ENCODE assay signal across 20 mouse cellular contexts in the genomic region with DNA sequence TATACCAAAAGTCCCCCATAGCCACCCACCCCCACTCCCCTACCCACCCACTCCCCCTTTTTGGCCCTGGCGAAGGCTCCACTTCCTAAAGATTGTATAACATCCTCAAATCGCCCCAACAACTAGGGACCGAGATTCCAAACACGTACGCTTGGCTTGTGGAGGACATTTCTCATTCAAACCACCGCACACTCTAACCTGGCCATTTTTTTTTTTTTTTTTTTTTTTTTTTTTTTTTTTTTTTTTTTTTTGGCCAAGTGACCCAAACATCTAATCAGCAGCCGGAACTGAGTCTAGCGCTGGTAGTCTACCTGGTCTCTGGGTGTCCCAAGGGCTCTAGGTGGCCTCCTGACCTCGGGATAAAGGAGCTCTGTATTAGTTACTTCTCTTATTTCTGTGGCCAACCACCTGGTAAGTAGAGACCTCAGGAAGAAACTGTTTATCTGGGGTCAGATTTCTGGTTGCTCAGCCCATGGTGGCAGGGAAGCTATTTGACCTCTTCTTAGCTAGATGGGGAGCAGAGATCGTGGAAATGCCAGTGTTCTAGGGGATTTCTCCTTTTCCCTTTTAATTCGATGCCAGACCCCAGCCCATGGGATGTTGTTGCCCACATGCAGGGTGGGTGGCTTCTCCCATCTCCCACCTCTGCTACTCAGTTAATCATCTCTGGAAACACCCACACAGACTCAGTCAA. TPM values are rescaled to one million over a fixed set of nuclear protein-coding genes. Genes with fewer than 3 reads are reported as not detected.
"Had no signal": no experiment of that assay in that cellular context is flagged by ENCODE, and none has a peak within 500 bp of the region (broad histone marks: within the 10 kb centered on the region; RNA-seq: fewer than 3 reads in every experiment).

No protein-coding gene starts in this region.

- H3K4me3 ChIP-seq: liver, embryonic 13.5 days; liver, embryonic 15.5 days; megakaryocyte, embryonic 14.5 days; midbrain, embryonic 12.5 days; neural tube, embryonic 12.5 days; stomach, embryonic 15.5 days had no signal

- H3K9me3 ChIP-seq: liver, embryonic 13.5 days; liver, embryonic 15.5 days; midbrain, embryonic 12.5 days; neural tube, embryonic 12.5 days; stomach, embryonic 15.5 days had no signal

- H3K36me3 ChIP-seq: liver, embryonic 13.5 days; liver, embryonic 15.5 days; midbrain, embryonic 12.5 days; neural tube, embryonic 12.5 days; stomach, embryonic 15.5 days had no signal

- ATAC-seq: liver, postnatal 0 days; midbrain, embryonic 16.5 days had no signal

- H3K4me2 ChIP-seq: liver, embryonic 11.5 days; liver, embryonic 13.5 days; liver, embryonic 15.5 days; midbrain, embryonic 12.5 days; neural tube, embryonic 12.5 days; stomach, embryonic 15.5 days had no signal

- H3K27me3 ChIP-seq: liver, embryonic 13.5 days; liver, embryonic 15.5 days; megakaryocyte, embryonic 14.5 days; neural tube, embryonic 12.5 days; stomach, embryonic 15.5 days had no signal

- H3K4me1 ChIP-seq: liver, embryonic 13.5 days; liver, embryonic 15.5 days; megakaryocyte, embryonic 14.5 days; neural tube, embryonic 12.5 days; stomach, embryonic 15.5 days had no signal

- H3K27ac ChIP-seq: liver, embryonic 13.5 days; liver, embryonic 15.5 days; macrophage; midbrain, embryonic 12.5 days; neural tube, embryonic 12.5 days; stomach, embryonic 15.5 days; stomach, postnatal 0 days had no signal

- DNase-seq: liver, embryonic 13.5 days; liver, postnatal 0 days; lung, postnatal 14 days; lung, postnatal 36 days; midbrain, embryonic 14.5 days; right cerebral cortex, postnatal 14 days; thymus, adult 2 months; thymus, postnatal 25 days; thymus, postnatal 4 days had no signal

- H3K9ac ChIP-seq: liver, embryonic 13.5 days; liver, embryonic 15.5 days; liver, postnatal 0 days; midbrain, embryonic 12.5 days; neural tube, embryonic 12.5 days; stomach, embryonic 15.5 days had no signal

RNA-seq across cellular contexts. Expression of gene Ptprm, which starts 9.3 kb away (rescaled TPM):
- total RNA-seq: monocyte, adult 5-6 weeks; neutrophil, adult 5-6 weeks had no signal
